Mouse (Mus musculus) kidney, postnatal 25 days (tissue): Measurements from ENCODE around the gene Nfe2l2.
A peak's percentile ranks its signal among the peaks of the same experiment; 100 is the strongest.

Experiments
- DNase-seq, 2 experiments: peaks; one replicate each; pipeline ENCODE4 v3.0.0; 2021; ENCODE audit warnings: mixed read lengths in 2 of 2

Nfe2l2 gene

GRCm38 (mm10) chr2:75684526-75684925 is 19.9 kb downstream of the Nfe2l2 start:
- DNase-seq = peak; percentile 48 to 62

- peak; percentile 76 to 83 for DNase-seq
Measured at GRCm38 (mm10) chr2:75682978-75683709, 21.3 kb downstream of the Nfe2l2 start.

- DNase-seq = peak; percentile 69 to 82
Measured at GRCm38 (mm10) chr2:75681439-75681838, 23.0 kb downstream of the Nfe2l2 start.

- DNase-seq = no peak
Measured at GRCm38 (mm10) chr2:75679947-75680346, 24.5 kb downstream of the Nfe2l2 start.

- no peak for DNase-seq
Measured at GRCm38 (mm10) chr2:75676567-75676966, 27.9 kb downstream of the Nfe2l2 start.

- DNase-seq = no peak
Measured at GRCm38 (mm10) chr2:75672561-75672960, 31.9 kb downstream of the Nfe2l2 start.

GRCm38 (mm10) chr2:75671337-75671660 is 33.1 kb downstream of the Nfe2l2 start:
- no peak for DNase-seq

- no peak for DNase-seq
Measured at GRCm38 (mm10) chr2:75670446-75671336, 33.8 kb downstream of the Nfe2l2 start.

GRCm38 (mm10) chr2:75669491-75670445 is 34.7 kb downstream of the Nfe2l2 start:
- DNase-seq = no peak

- no peak for DNase-seq
Measured at GRCm38 (mm10) chr2:75661106-75661505, 43.3 kb downstream of the Nfe2l2 start.

GRCm38 (mm10) chr2:75660255-75660948 is 44.0 kb downstream of the Nfe2l2 start:
- DNase-seq = no peak

- DNase-seq = peak; percentile 97 to 98
Measured at GRCm38 (mm10) chr2:75659629-75659960, 44.8 kb downstream of the Nfe2l2 start.

- DNase-seq = peak; percentile 99
Measured at GRCm38 (mm10) chr2:75658727-75659628, 45.5 kb downstream of the Nfe2l2 start, which contains the start of gene Hnrnpa3. Gene Hnrnpa3, plus strand, starts transcription at chr2:75659261.

- DNase-seq = peak; percentile 50 to 63
Measured at GRCm38 (mm10) chr2:75657907-75658691, 46.3 kb downstream of the Nfe2l2 start.

GRCm38 (mm10) chr2:75656924-75657323 is 47.5 kb downstream of the Nfe2l2 start:
- DNase-seq = no peak

GRCm38 (mm10) chr2:75654679-75655078 is 49.8 kb downstream of the Nfe2l2 start:
- DNase-seq = no peak

GRCm38 (mm10) chr2:75653150-75653549 is 51.3 kb downstream of the Nfe2l2 start:
- no peak for DNase-seq

GRCm38 (mm10) chr2:75650437-75650836 is 54.0 kb downstream of the Nfe2l2 start:
- no peak for DNase-seq

GRCm38 (mm10) chr2:75645251-75645650 is 59.2 kb downstream of the Nfe2l2 start:
- no peak for DNase-seq

GRCm38 (mm10) chr2:75643950-75644349 is 60.5 kb downstream of the Nfe2l2 start:
- no peak for DNase-seq
